Mouse (Mus musculus) intestine, embryonic 15.5 days (tissue): ENCODE measurements at regions not wholly inside any gene's neighbourhood (a gene's known extent, or its start where the extent isn't known, plus 50 kb on each side); places are given as distances from the start of the nearest gene placed in this dataset.
"Not testable (repeated sequence)": the region's sequence is repeated elsewhere in the genome, so short reads cannot be mapped to it uniquely, and the experiment has no call there.

Experiments used
- ATAC-seq: fragments of 200-750 bp; cut with Nextera tagmentation; 2 replicates; pipeline ENCODE4 v1.8.0; 2017; ENCODE audit warnings: moderate TSS enrichment, moderate library complexity
- H3K27ac ChIP-seq: fragments of 300-500 bp; sonication (generic); 2 replicates; pipeline ENCODE4 v1.5.1; 2015; ENCODE audit warnings: mild to moderate bottlenecking, inconsistent platforms
- H3K27me3 ChIP-seq: fragments of 300-500 bp; sonication (generic); replicated peaks from 2 replicates; pipeline ENCODE4 v1.6.1; 2015; ENCODE audit warnings: inconsistent platforms
- H3K36me3 ChIP-seq: fragments of 300-500 bp; sonication (generic); 2 replicates; pipeline ENCODE4 v1.6.1; 2015; ENCODE audit warnings: inconsistent platforms
- H3K4me1 ChIP-seq: fragments of 300-500 bp; sonication (generic); replicated peaks from 2 replicates; pipeline ENCODE4 v1.6.1; 2015; ENCODE audit warnings: inconsistent platforms
- H3K4me2 ChIP-seq: fragments of 300-500 bp; sonication (generic); replicated peaks from 2 replicates; pipeline ENCODE4 v1.6.1; 2015; ENCODE audit warnings: mild to moderate bottlenecking, inconsistent platforms
- H3K4me3 ChIP-seq: fragments of 300-500 bp; sonication (generic); replicated peaks from 2 replicates; pipeline ENCODE4 v1.5.1; 2015; ENCODE audit warnings: inconsistent platforms
- H3K9ac ChIP-seq: fragments of 300-500 bp; sonication (generic); 2 replicates; pipeline ENCODE4 v1.6.1; 2015; ENCODE audit warnings: inconsistent platforms
- H3K9me3 ChIP-seq: fragments of 300-500 bp; sonication (generic); 2 replicates; pipeline ENCODE4 v1.6.1; 2016; ENCODE audit warnings: inconsistent platforms
- WGBS: fragments of 180-500 bp; shearing (Covaris S2); methylation state at CpG from one replicate; pipeline ENCODE4 v1.1.7; 2015; 5-methylcytosine and 5-hydroxymethylcytosine counted together

GRCm38 (mm10) chr6:123930951-123931350 is 77.7 kb upstream of the Vmn2r25 start:
- not testable (repeated sequence) for H3K4me1 ChIP-seq, H3K9me3 ChIP-seq, H3K4me3 ChIP-seq, H3K9ac ChIP-seq, H3K27me3 ChIP-seq, H3K36me3 ChIP-seq, H3K4me2 ChIP-seq, H3K27ac ChIP-seq
- ATAC-seq: peak; percentile 49; the same call in 1 of the 2 replicates
- WGBS: 1% methylated on average over 5 of the region's 6 CpGs

- no peaks in the 10 kb centered on the region for H3K36me3 ChIP-seq
- no peak overlapping the region for H3K4me2 ChIP-seq
- H3K9ac ChIP-seq: no peak overlapping the region
- H3K4me1 ChIP-seq: no peaks in the 10 kb centered on the region
- no peak overlapping the region for H3K4me3 ChIP-seq
- WGBS: 84% methylated on average over 2 of the region's 2 CpGs
- no peak for ATAC-seq
- no peaks in the 10 kb centered on the region for H3K9me3 ChIP-seq
- no peaks in the 10 kb centered on the region for H3K27me3 ChIP-seq
- no peak overlapping the region for H3K27ac ChIP-seq
Measured at GRCm38 (mm10) chr6:123937930-123938329, 84.7 kb upstream of the Vmn2r25 start.

- no peak for ATAC-seq
- no peaks in the 10 kb centered on the region for H3K9me3 ChIP-seq
- H3K4me3 ChIP-seq: no peak overlapping the region
- H3K27ac ChIP-seq: no peak overlapping the region
- H3K9ac ChIP-seq: no peak overlapping the region
- H3K4me2 ChIP-seq: no peak overlapping the region
- H3K27me3 ChIP-seq: no peaks in the 10 kb centered on the region
- no peaks in the 10 kb centered on the region for H3K36me3 ChIP-seq
- 78% methylated on average over 2 of the region's 2 CpGs for WGBS
- H3K4me1 ChIP-seq: no peaks in the 10 kb centered on the region
Measured at GRCm38 (mm10) chr6:123961321-123961720, 63.0 kb upstream of the Vmn2r26 start.

GRCm38 (mm10) chr6:123971180-123971579 is 53.2 kb upstream of the Vmn2r26 start:
- Histone ChIP-seq H3K9ac (no peak overlapping the region), H3K27ac (no peak overlapping the region), H3K9me3 (no peaks in the 10 kb centered on the region), H3K4me2 (no peak overlapping the region), H3K27me3 (no peaks in the 10 kb centered on the region), H3K4me3 (no peak overlapping the region), H3K36me3 (no peaks in the 10 kb centered on the region), H3K4me1 (no peaks in the 10 kb centered on the region)
- ATAC-seq: no peak
